Mouse (Mus musculus) liver, adult 2 months (tissue): Measurements from ENCODE around the gene Negr1. TPM values are rescaled to one million over a fixed set of nuclear protein-coding genes. Genes with fewer than 3 reads are reported as not detected.
"Not testable (repeated sequence)": the region's sequence is repeated elsewhere in the genome, so short reads cannot be mapped to it uniquely, and the experiment has no call there.

Experiments used
- DNase-seq: peaks from one replicate; pipeline ENCODE4 v3.0.0-alpha.2; 2011; ENCODE audit warnings: low read depth, low spot score; ENCODE audit errors: extremely low read depth
- H3K27ac ChIP-seq: fragments of 200-500 bp; replicated peaks from 2 replicates; pipeline ENCODE4 v1.5.1; 2012; ENCODE audit warnings: low read depth, mild to moderate bottlenecking, control low read depth, inconsistent platforms, low read length; ENCODE audit not compliant: insufficient read depth
- H3K27me3 ChIP-seq: fragments of 200-500 bp; 2 replicates; pipeline ENCODE4 v1.6.1; 2012; ENCODE audit warnings: mild to moderate bottlenecking, moderate library complexity, low read length, inconsistent platforms; ENCODE audit not compliant: control insufficient read depth, insufficient read depth
- H3K36me3 ChIP-seq: fragments of 200-500 bp; 2 replicates; pipeline ENCODE4 v1.6.1; 2012; ENCODE audit warnings: low read length, inconsistent platforms; ENCODE audit not compliant: control insufficient read depth, insufficient read depth
- H3K4me1 ChIP-seq: fragments of 200-500 bp; 2 replicates; pipeline ENCODE4 v1.6.1; 2011; ENCODE audit warnings: low read length; ENCODE audit not compliant: control insufficient read depth, insufficient read depth
- H3K4me3 ChIP-seq: fragments of 200-500 bp; 2 replicates; pipeline ENCODE4 v1.5.1; 2011; ENCODE audit warnings: low read depth, mild to moderate bottlenecking, control low read depth, low read length, moderate library complexity; ENCODE audit not compliant: insufficient read depth
- H3K79me2 ChIP-seq: fragments of 200-500 bp; 2 replicates; pipeline ENCODE4 v1.6.1; 2012; ENCODE audit warnings: inconsistent platforms, mild to moderate bottlenecking, low read length, moderate library complexity; ENCODE audit not compliant: control insufficient read depth, insufficient read depth
- H3K9ac ChIP-seq: fragments of 200-500 bp; 2 replicates; pipeline ENCODE4 v1.6.1; 2012; ENCODE audit warnings: low read depth, mild to moderate bottlenecking, control low read depth, inconsistent platforms, low read length
- CTCF ChIP-seq: fragments of 200-500 bp; IDR thresholded peaks from 2 replicates; pipeline ENCODE4 v1.5.1; 2011; ENCODE audit warnings: low read depth, low read length, control low read depth
- POLR2A ChIP-seq: fragments of 200-500 bp; IDR thresholded peaks from 2 replicates; pipeline ENCODE4 v1.6.1; 2011; ENCODE audit warnings: low read length, control low read depth; ENCODE audit not compliant: insufficient read depth; ENCODE audit errors: extremely low read depth
- WGBS: fragments of 180-500 bp; shearing (Covaris S2); methylation state at CpG from one replicate; pipeline ENCODE4 v1.1.7; 2018; 5-methylcytosine and 5-hydroxymethylcytosine counted together
- polyA plus RNA-seq: library from polyadenylated mRNA; depleted of rRNA; stranded (reverse); fragments of >200 nt; gene quantifications from 2 replicates; pipeline ENCODE4 v1.2.3, GENCODE M21; 2012
- total RNA-seq: library from RNA; depleted of rRNA; stranded (reverse); fragments of >200 nt; gene quantifications from 2 replicates; pipeline ENCODE4 v1.2.3, GENCODE M21; 2014

Gene Negr1
- total and polyA plus RNA-seq, 2 experiments, result 0.09 TPM; not detected in 1

- H3K9ac ChIP-seq, result no peak overlapping the region
- no peak for DNase-seq
- H3K4me3 ChIP-seq, result no peak overlapping the region
- H3K36me3 ChIP-seq, result no peaks in the 10 kb centered on the region
- no peaks in the 10 kb centered on the region for H3K4me1 ChIP-seq
- WGBS, result 54% methylated on average over 1 of the region's 1 CpGs
- H3K27ac ChIP-seq, result no peak overlapping the region
- H3K27me3 ChIP-seq, result no peaks in the 10 kb centered on the region
- no peaks in the 10 kb centered on the region for H3K79me2 ChIP-seq
- TF ChIP-seq POLR2A (no peak), CTCF (no peak)
Measured at GRCm38 (mm10) chr3:157036568-157036967, 475.0 kb downstream of the Negr1 start.

- H3K27ac ChIP-seq, result no peak overlapping the region
- no peak overlapping the region for H3K4me3 ChIP-seq
- no peaks in the 10 kb centered on the region for H3K36me3 ChIP-seq
- TF ChIP-seq POLR2A (no peak), CTCF (no peak)
- H3K9ac ChIP-seq, result no peak overlapping the region
- no peaks in the 10 kb centered on the region for H3K4me1 ChIP-seq
- no peak for DNase-seq
- no peaks in the 10 kb centered on the region for H3K27me3 ChIP-seq
- H3K79me2 ChIP-seq, result no peaks in the 10 kb centered on the region
- 83% methylated on average over 5 of the region's 5 CpGs for WGBS
Measured at GRCm38 (mm10) chr3:157040619-157041018, 479.0 kb downstream of the Negr1 start.

- WGBS, result 81% methylated on average over 2 of the region's 2 CpGs
- Histone ChIP-seq H3K9ac (no peak overlapping the region), H3K27me3 (no peaks in the 10 kb centered on the region), H3K79me2 (no peaks in the 10 kb centered on the region), H3K36me3 (no peaks in the 10 kb centered on the region), H3K4me1 (no peaks in the 10 kb centered on the region), H3K27ac (no peak overlapping the region), H3K4me3 (no peak overlapping the region)
- no peak for DNase-seq
- TF ChIP-seq CTCF, result no peak
- no peak for TF ChIP-seq POLR2A
Measured at GRCm38 (mm10) chr3:157044565-157044964, 483.0 kb downstream of the Negr1 start.

- H3K36me3 ChIP-seq, H3K4me1 ChIP-seq: not testable (repeated sequence)
Measured at GRCm38 (mm10) chr3:157064438-157064837, 502.8 kb downstream of the Negr1 start.

GRCm38 (mm10) chr3:157066331-157066730, 504.7 kb downstream of the Negr1 start:
- no peak overlapping the region for H3K4me3 ChIP-seq
- no peaks in the 10 kb centered on the region for H3K4me1 ChIP-seq
- H3K27ac ChIP-seq, result no peak overlapping the region
- no peaks in the 10 kb centered on the region for H3K36me3 ChIP-seq
- no peaks in the 10 kb centered on the region for H3K27me3 ChIP-seq
- no peaks in the 10 kb centered on the region for H3K79me2 ChIP-seq
- no peak for TF ChIP-seq POLR2A
- no peak for TF ChIP-seq CTCF
- no peak overlapping the region for H3K9ac ChIP-seq
- DNase-seq, result no peak

More at GRCm38 (mm10) chr3:157064438-157064837, 502.8 kb downstream of the Negr1 start:
- not testable (repeated sequence) for H3K4me3 ChIP-seq, H3K79me2 ChIP-seq, H3K27me3 ChIP-seq, DNase-seq, H3K27ac ChIP-seq, H3K9ac ChIP-seq
- WGBS, result 79% methylated on average over 2 of the region's 2 CpGs

- no peak overlapping the region for H3K4me3 ChIP-seq
- H3K27me3 ChIP-seq, result no peaks in the 10 kb centered on the region
- WGBS, result 66% methylated on average over 2 of the region's 2 CpGs
- no peak for TF ChIP-seq POLR2A
- H3K9ac ChIP-seq, result no peak overlapping the region
- DNase-seq, result no peak
- no peaks in the 10 kb centered on the region for H3K79me2 ChIP-seq
- no peaks in the 10 kb centered on the region for H3K36me3 ChIP-seq
- H3K4me1 ChIP-seq, result no peaks in the 10 kb centered on the region
- no peak overlapping the region for H3K27ac ChIP-seq
Measured at GRCm38 (mm10) chr3:157079250-157079965, 517.8 kb downstream of the Negr1 start.
